Mouse (Mus musculus) stomach, embryonic 15.5 days (tissue): ENCODE data around the gene Dync2h1. TPM values are rescaled to one million over a fixed set of nuclear protein-coding genes. Genes with fewer than 3 reads are reported as not detected.
A peak's percentile ranks its signal among the peaks of the same experiment; 100 is the strongest.
"Not testable (repeated sequence)": the region's sequence is repeated elsewhere in the genome, so short reads cannot be mapped to it uniquely, and the experiment has no call there.

Experiments used
- ATAC-seq: fragments of 200-750 bp; cut with Nextera tagmentation; 2 replicates; pipeline ENCODE4 v1.8.0; 2017; ENCODE audit warnings: low read depth, moderate number of reproducible peaks, moderate TSS enrichment; ENCODE audit not compliant: insufficient read depth, low FRiP score
- H3K27ac ChIP-seq: fragments of 300-500 bp; sonication (generic); 2 replicates; pipeline ENCODE4 v1.5.1; 2015; ENCODE audit warnings: mild to moderate bottlenecking, inconsistent platforms
- H3K27me3 ChIP-seq: fragments of 300-500 bp; sonication (generic); replicated peaks from 2 replicates; pipeline ENCODE4 v1.6.1; 2015; ENCODE audit warnings: inconsistent platforms
- H3K36me3 ChIP-seq: fragments of 300-500 bp; sonication (generic); 2 replicates; pipeline ENCODE4 v1.6.1; 2015; ENCODE audit warnings: inconsistent platforms
- H3K4me1 ChIP-seq: fragments of 300-500 bp; sonication (generic); 2 replicates; pipeline ENCODE4 v1.6.1; 2015; ENCODE audit warnings: inconsistent platforms
- H3K4me2 ChIP-seq: fragments of 300-500 bp; sonication (generic); 2 replicates; pipeline ENCODE4 v1.6.1; 2015; ENCODE audit warnings: mild to moderate bottlenecking, inconsistent platforms
- H3K4me3 ChIP-seq: fragments of 300-500 bp; sonication (generic); replicated peaks from 2 replicates; pipeline ENCODE4 v1.5.1; 2015; ENCODE audit warnings: inconsistent platforms
- H3K9ac ChIP-seq: fragments of 300-500 bp; sonication (generic); 2 replicates; pipeline ENCODE4 v1.6.1; 2015; ENCODE audit warnings: inconsistent platforms
- H3K9me3 ChIP-seq: fragments of 300-500 bp; sonication (generic); 2 replicates; pipeline ENCODE4 v1.6.1; 2016; ENCODE audit warnings: inconsistent platforms
- WGBS: fragments of 180-500 bp; shearing (Covaris S2); methylation state at CpG from one replicate; pipeline ENCODE4 v1.1.7; 2015; 5-methylcytosine and 5-hydroxymethylcytosine counted together
- polyA plus RNA-seq: library from polyadenylated mRNA; unstranded; fragments of >200 nt; fragmentation: Nextera tagmentation; extraction: Ambion mirVana; gene quantifications from 2 replicates; pipeline ENCODE4 v1.2.1, GENCODE M21; 2015

The Dync2h1 gene
- polyA plus RNA-seq: 12.4 and 12.9 TPM in 2 replicates

- Histone ChIP-seq H3K9me3 (no peaks in the 10 kb centered on the region), H3K9ac (peak within 1 kb of the TSS; percentile 94), H3K4me3 (peak within 1 kb of the TSS; percentile 93), H3K27ac (peak within 1 kb of the TSS; percentile 96), H3K4me1 (no peaks in the 10 kb centered on the region), H3K4me2 (peak within 1 kb of the TSS; percentile 69), H3K27me3 (no peaks in the 10 kb centered on the region), H3K36me3 (no peaks in the 10 kb centered on the region)
- under 1% methylated on average over 62 of the region's 62 CpGs for WGBS
- ATAC-seq: peak; percentile 99
These were observed at the start of gene Dync2h1, which contains the start of gene Dcun1d5 for GRCm38 (mm10) chr9:7184172-7184896. TSS of gene Dync2h1 (minus strand) at chr9:7184446. TSS of gene Dcun1d5 (plus strand) at chr9:7184520.

GRCm38 (mm10) chr9:7221460-7221859, 37.2 kb upstream of the Dync2h1 start:
- ATAC-seq: no peak
- no peak overlapping the region for H3K9ac ChIP-seq
- 62% methylated on average over 7 of the region's 7 CpGs for WGBS
- H3K36me3 ChIP-seq: no peaks in the 10 kb centered on the region
- no peak overlapping the region for H3K4me2 ChIP-seq
- no peaks in the 10 kb centered on the region for H3K9me3 ChIP-seq
- H3K27ac ChIP-seq: no peak overlapping the region; the same call in 1 of the 2 replicates
- no peaks in the 10 kb centered on the region for H3K27me3 ChIP-seq
- no peaks in the 10 kb centered on the region for H3K4me1 ChIP-seq
- no peak overlapping the region for H3K4me3 ChIP-seq

- H3K4me3 ChIP-seq: no peak overlapping the region
- no peaks in the 10 kb centered on the region for H3K4me1 ChIP-seq
- H3K4me2 ChIP-seq: no peak overlapping the region
- ATAC-seq: no peak
- H3K36me3 ChIP-seq: no peaks in the 10 kb centered on the region
- no peaks in the 10 kb centered on the region for H3K9me3 ChIP-seq
- H3K27ac ChIP-seq: no peak overlapping the region; the same call in 1 of the 2 replicates
- H3K9ac ChIP-seq: no peak overlapping the region
- no peaks in the 10 kb centered on the region for H3K27me3 ChIP-seq
- 80% methylated on average over 5 of the region's 5 CpGs for WGBS
These were observed 36.8 kb upstream of the Dync2h1 start for GRCm38 (mm10) chr9:7221024-7221423.

- Histone ChIP-seq H3K27ac (no peak overlapping the region), H3K4me1 (no peaks in the 10 kb centered on the region), H3K9ac (no peak overlapping the region), H3K4me3 (no peak overlapping the region), H3K9me3 (no peaks in the 10 kb centered on the region), H3K4me2 (no peak overlapping the region), H3K36me3 (no peaks in the 10 kb centered on the region), H3K27me3 (no peaks in the 10 kb centered on the region)
- WGBS: 44% methylated on average over 2 of the region's 2 CpGs
- no peak for ATAC-seq
These were observed 32.0 kb upstream of the Dync2h1 start for GRCm38 (mm10) chr9:7216240-7216639.

- H3K9me3 ChIP-seq, H3K4me2 ChIP-seq, H3K4me3 ChIP-seq, H3K36me3 ChIP-seq, H3K4me1 ChIP-seq, H3K27me3 ChIP-seq, H3K27ac ChIP-seq, H3K9ac ChIP-seq, ATAC-seq: not testable (repeated sequence)
- WGBS: 87% methylated on average over 3 of the region's 3 CpGs
These were observed 6.4 kb upstream of the Dync2h1 start for GRCm38 (mm10) chr9:7190694-7191093.

GRCm38 (mm10) chr9:7184897-7185291, 648 bp upstream of the Dync2h1 start:
- H3K27me3 ChIP-seq: no peaks in the 10 kb centered on the region
- H3K4me2 ChIP-seq: peak overlapping the region; percentile 69
- H3K4me3 ChIP-seq: peak overlapping the region; percentile 93
- no peaks in the 10 kb centered on the region for H3K9me3 ChIP-seq
- peak overlapping the region; percentile 96 for H3K27ac ChIP-seq
- peak overlapping the region; percentile 94 for H3K9ac ChIP-seq
- H3K36me3 ChIP-seq: no peaks in the 10 kb centered on the region
- no peaks in the 10 kb centered on the region for H3K4me1 ChIP-seq
- ATAC-seq: peak; percentile 66
- WGBS: under 1% methylated on average over 30 of the region's 31 CpGs

GRCm38 (mm10) chr9:7176618-7177610, 7.3 kb downstream of the Dync2h1 start:
- ATAC-seq: peak; percentile 98
- WGBS: 9% methylated on average over 41 of the region's 41 CpGs
- no peaks in the 10 kb centered on the region for H3K9me3 ChIP-seq
- H3K36me3 ChIP-seq: no peaks in the 10 kb centered on the region
- peak overlapping the region; percentile 86 for H3K4me2 ChIP-seq
- no peaks in the 10 kb centered on the region for H3K27me3 ChIP-seq
- no peak overlapping the region for H3K27ac ChIP-seq
- H3K4me3 ChIP-seq: peak overlapping the region; percentile 55
- peak overlapping the region; percentile 52; the same call in 1 of the 2 replicates for H3K9ac ChIP-seq
- H3K4me1 ChIP-seq: no peaks in the 10 kb centered on the region

GRCm38 (mm10) chr9:7173756-7174155, 10.5 kb downstream of the Dync2h1 start:
- ATAC-seq: no peak
- H3K36me3 ChIP-seq: no peaks in the 10 kb centered on the region
- H3K27me3 ChIP-seq: no peaks in the 10 kb centered on the region
- H3K27ac ChIP-seq: no peak overlapping the region
- H3K4me2 ChIP-seq: no peak overlapping the region
- H3K4me1 ChIP-seq: no peaks in the 10 kb centered on the region
- H3K4me3 ChIP-seq: no peak overlapping the region
- 89% methylated on average over 1 of the region's 1 CpGs for WGBS
- H3K9me3 ChIP-seq: no peaks in the 10 kb centered on the region
- no peak overlapping the region for H3K9ac ChIP-seq

GRCm38 (mm10) chr9:7167339-7167998, 16.8 kb downstream of the Dync2h1 start:
- Histone ChIP-seq H3K4me2 (no peak overlapping the region), H3K36me3 (peaks cover 10% of the 10 kb centered on the region; the same call in 1 of the 2 replicates), H3K27me3 (no peaks in the 10 kb centered on the region), H3K27ac (no peak overlapping the region), H3K9ac (no peak overlapping the region), H3K9me3 (no peaks in the 10 kb centered on the region), H3K4me1 (no peaks in the 10 kb centered on the region), H3K4me3 (no peak overlapping the region)
- ATAC-seq: no peak
- WGBS: 84% methylated on average over 6 of the region's 6 CpGs

- no peaks in the 10 kb centered on the region for H3K9me3 ChIP-seq
- no peak overlapping the region for H3K9ac ChIP-seq
- H3K4me1 ChIP-seq: no peaks in the 10 kb centered on the region
- H3K4me2 ChIP-seq: no peak overlapping the region
- 0 out of 2 replicates have a peak, but pooled peaks cover 3% of the 10 kb centered on the region for H3K36me3 ChIP-seq
- H3K4me3 ChIP-seq: no peak overlapping the region
- ATAC-seq: no peak
- H3K27ac ChIP-seq: no peak overlapping the region
- H3K27me3 ChIP-seq: no peaks in the 10 kb centered on the region
- 91% methylated on average over 5 of the region's 5 CpGs for WGBS
These were observed 23.6 kb downstream of the Dync2h1 start for GRCm38 (mm10) chr9:7160688-7161087.

- Histone ChIP-seq H3K4me3 (no peak overlapping the region), H3K36me3 (0 out of 2 replicates have a peak, but pooled peaks cover 3% of the 10 kb centered on the region), H3K4me1 (no peaks in the 10 kb centered on the region), H3K9ac (no peak overlapping the region), H3K27ac (no peak overlapping the region), H3K27me3 (no peaks in the 10 kb centered on the region), H3K4me2 (no peak overlapping the region), H3K9me3 (no peaks in the 10 kb centered on the region)
- ATAC-seq: no peak
- WGBS: 71% methylated on average over 3 of the region's 3 CpGs
These were observed 24.5 kb downstream of the Dync2h1 start for GRCm38 (mm10) chr9:7159718-7160117.
